Mouse (Mus musculus) activated CD4-positive, CD25-positive, alpha-beta regulatory T cell (primary cell): Measurements from ENCODE around the gene Zfp280d. TPM values are rescaled to one million over a fixed set of nuclear protein-coding genes. Genes with fewer than 3 reads are reported as not detected.

ENCODE experiments used
- polyA plus RNA-seq, 2 experiments: library from polyadenylated mRNA; unstranded; fragments of 100-300 nt; shearing (Covaris generic); gene quantifications; one replicate each; pipeline ENCODE4 v1.2.1; 2017

Zfp280d gene
- polyA plus RNA-seq, result 10 to 100 TPM; 55.6 to 58.7 TPM

GRCm38 (mm10) chr9:72274677-72275076 lies at the start of gene Zfp280d:
Gene Zfp280d, plus strand, starts transcription at chr9:72274860.

Other genes starting within 250 kb of the Zfp280d start
- gene Tcf12, start 163.0 kb upstream of the Zfp280d start, polyA plus RNA-seq, result 10 to 100 TPM; 48.7 to 50.5 TPM
- 10 to 100 TPM; 14.0 to 16.5 TPM for gene Mns1, start 163.2 kb downstream of the Zfp280d start, polyA plus RNA-seq
- gene Tex9, start 217.4 kb downstream of the Zfp280d start, polyA plus RNA-seq, result 10 to 100 TPM; 11.8 to 12.0 TPM